Comparison of ENCODE assay signal across 10 mouse cellular contexts in genomic region chr14:121804461-121804860, GRCm38 (mm10). TPM values are rescaled to one million over a fixed set of nuclear protein-coding genes. Genes with fewer than 3 reads are reported as not detected.
A peak's percentile ranks its signal among the peaks of the same experiment; 100 is the strongest.
DNase-seq lines count a peak whose midpoint lies in the region; ATAC-seq lines count a peak whose summit lies in the region.
"Had no signal": no experiment of that assay in that cellular context is flagged by ENCODE, and none has a peak within 500 bp of the region (broad histone marks: within the 10 kb centered on the region; RNA-seq: fewer than 3 reads in every experiment).

No protein-coding gene starts in this region.

- no peaks in the 10 kb centered on the region for H3K36me3 ChIP-seq in forebrain, embryonic 15.5 days
- H3K36me3 ChIP-seq: limb, embryonic 15.5 days had no signal

- H3K27ac ChIP-seq in forebrain, embryonic 15.5 days (replicated peaks) = no peak overlapping the region
- H3K27ac ChIP-seq: limb, embryonic 15.5 days had no signal

- no peak overlapping the region for H3K4me3 ChIP-seq in forebrain, embryonic 15.5 days
- H3K4me3 ChIP-seq: limb, embryonic 15.5 days had no signal

- 89% methylated on average over 4 of the region's 4 CpGs for WGBS in forebrain, embryonic 15.5 days

- no peaks in the 10 kb centered on the region for H3K27me3 ChIP-seq in forebrain, embryonic 15.5 days
- H3K27me3 ChIP-seq: limb, embryonic 15.5 days had no signal

- ATAC-seq in hematopoietic stem cell, adult 5-6 weeks (replicated peaks in 1 of 2; ENCODE audit: insufficient read depth in 1 of 2, low FRiP score in 2 of 2, low TSS enrichment in 1 of 2, low read depth in 1 of 2, poor library complexity in 2 of 2, severe bottlenecking in 2 of 2) = peak; percentile 32 to 51; a peak in 3 of 4 replicates
- no peak for ATAC-seq in forebrain, embryonic 15.5 days (replicated peaks)

- DNase-seq in embryo, embryonic 10 days (ENCODE audit: low spot score) = peak; percentile 50
- no peak for DNase-seq in embryo, embryonic 11 days
- DNase-seq in spleen, adult 12 weeks (ENCODE audit: low spot score) = peak; percentile 7
- no peak for DNase-seq in spleen, postnatal 4 days (ENCODE audit: low spot score in 2 of 2)
- DNase-seq in thymus, postnatal 25 days = peak; percentile 42
- DNase-seq in kidney, adult 11 months = no peak
- DNase-seq: heart, postnatal 10 days had no signal

- H3K9me3 ChIP-seq in forebrain, embryonic 15.5 days = no peaks in the 10 kb centered on the region
- H3K9me3 ChIP-seq: limb, embryonic 15.5 days had no signal

- H3K9ac ChIP-seq in forebrain, embryonic 15.5 days (replicated peaks) = no peak overlapping the region
- H3K9ac ChIP-seq: limb, embryonic 15.5 days had no signal

- H3K4me2 ChIP-seq in forebrain, embryonic 15.5 days (replicated peaks) = no peak overlapping the region
- H3K4me2 ChIP-seq: limb, embryonic 15.5 days had no signal

- no peaks in the 10 kb centered on the region for H3K4me1 ChIP-seq in forebrain, embryonic 15.5 days
- H3K4me1 ChIP-seq: limb, embryonic 15.5 days had no signal

RNA-seq across cellular contexts. Expression of gene Dock9, which starts 6.8 kb away (rescaled TPM):
- 16.8 and 19.6 TPM in 2 replicates for total RNA-seq in hematopoietic stem cell, adult 5-6 weeks (2017)
- polyA plus RNA-seq in forebrain, embryonic 15.5 days (2015; fragmentation: Nextera tagmentation; extraction: Ambion mirVana) = 10.6 and 11.1 TPM in 2 replicates

Comparison
In these comparisons a context has a peak if more than half of its experiments do, and no peak if none do; other contexts are left out.
1. DNase-seq: peak in embryo, embryonic 10 days (single experiment), spleen, adult 12 weeks (single experiment) and thymus, postnatal 25 days (single experiment); none in embryo, embryonic 11 days (single experiment), spleen, postnatal 4 days (0 of 2) and kidney, adult 11 months (single experiment).